Mouse (Mus musculus): ENCODE measurements around the gene Pou2f3.

The Pou2f3 gene

DNA sequence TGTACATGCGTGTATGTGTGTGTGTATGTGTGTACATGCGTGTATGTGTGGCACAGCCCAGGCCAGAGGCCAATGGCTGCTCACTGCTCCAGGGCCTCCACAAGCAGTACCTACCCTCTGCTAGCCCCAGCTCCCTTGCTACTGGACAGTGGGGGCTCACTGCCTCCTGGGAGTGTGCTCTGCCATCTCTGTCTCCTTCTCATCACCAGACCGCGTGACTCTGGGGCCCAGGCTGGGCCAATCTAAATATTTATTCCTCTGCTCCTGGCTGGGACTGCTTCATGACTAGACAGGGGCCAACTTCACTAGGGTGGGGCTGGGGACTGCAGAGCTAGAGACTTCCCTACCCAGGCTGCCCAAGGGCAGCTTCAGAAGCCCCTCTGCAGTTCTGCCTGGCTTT, 21.6 kb upstream of the Pou2f3 start:
- no peak for DNase-seq (ENCODE audit: low read depth, low spot score)

DNA sequence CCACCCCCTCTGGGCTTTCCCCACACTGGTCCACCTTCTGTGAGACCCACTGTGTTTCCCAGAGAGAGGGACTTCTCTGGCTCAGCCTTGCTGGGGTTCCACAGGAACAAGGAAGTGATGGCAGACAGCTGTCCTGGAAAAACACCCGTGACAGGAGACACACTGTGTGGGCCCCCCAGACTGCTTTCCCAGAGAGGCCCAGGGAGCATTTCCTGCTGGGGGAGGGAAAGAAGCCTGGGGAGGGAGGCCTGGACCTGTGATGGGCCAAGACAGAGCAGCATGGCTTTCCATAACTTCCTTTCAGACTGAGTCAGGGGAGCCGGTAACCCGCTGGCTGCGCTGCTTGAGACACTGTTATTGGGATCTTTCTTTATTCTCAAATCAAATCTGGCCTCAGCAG, 20.7 kb upstream of the Pou2f3 start:
- no peak for DNase-seq (ENCODE audit: low read depth, low spot score)

DNA sequence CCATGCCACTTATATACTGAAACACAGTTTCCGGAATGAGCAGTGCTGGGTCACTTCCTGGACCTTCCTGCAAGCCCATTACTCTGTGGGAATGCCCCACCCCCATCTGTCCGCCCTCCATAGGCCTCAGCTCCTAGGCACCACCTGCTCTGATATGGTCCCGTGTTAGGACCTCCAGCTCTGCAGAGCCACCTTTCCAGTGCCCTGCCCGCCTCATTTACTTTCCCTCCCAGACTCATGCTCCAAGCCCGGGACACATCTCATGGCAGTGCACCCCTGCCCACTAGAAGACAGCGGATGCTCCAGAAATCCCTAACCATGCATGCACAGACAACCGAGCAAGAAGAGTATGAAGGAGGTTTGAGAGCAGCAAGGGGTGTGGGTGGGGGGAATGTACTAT, 19.8 kb upstream of the Pou2f3 start:
- no peak for DNase-seq (ENCODE audit: low read depth, low spot score)

- no peak for DNase-seq (ENCODE audit: low read depth, low spot score)
These were observed 19.3 kb upstream of the Pou2f3 start for GRCm38 (mm10) chr9:43229398-43229895.

- peak; percentile 52 for DNase-seq (ENCODE audit: low read depth, low spot score)
These were observed 18.6 kb upstream of the Pou2f3 start for GRCm38 (mm10) chr9:43228745-43229144.

GRCm38 (mm10) chr9:43227626-43228025, 17.5 kb upstream of the Pou2f3 start:
- no peak for DNase-seq (ENCODE audit: low read depth, low spot score)

- no peak for DNase-seq (ENCODE audit: low read depth, low spot score)
These were observed 16.5 kb upstream of the Pou2f3 start for GRCm38 (mm10) chr9:43226573-43227160.

- no peak for DNase-seq (ENCODE audit: low read depth, low spot score)
These were observed 15.3 kb upstream of the Pou2f3 start for GRCm38 (mm10) chr9:43225481-43225880.

- no peak for DNase-seq (ENCODE audit: low read depth, low spot score)
These were observed 14.7 kb upstream of the Pou2f3 start for GRCm38 (mm10) chr9:43224771-43225355.

GRCm38 (mm10) chr9:43222429-43222715, 12.2 kb upstream of the Pou2f3 start:
- no peak for DNase-seq (ENCODE audit: low read depth, low spot score)

DNA sequence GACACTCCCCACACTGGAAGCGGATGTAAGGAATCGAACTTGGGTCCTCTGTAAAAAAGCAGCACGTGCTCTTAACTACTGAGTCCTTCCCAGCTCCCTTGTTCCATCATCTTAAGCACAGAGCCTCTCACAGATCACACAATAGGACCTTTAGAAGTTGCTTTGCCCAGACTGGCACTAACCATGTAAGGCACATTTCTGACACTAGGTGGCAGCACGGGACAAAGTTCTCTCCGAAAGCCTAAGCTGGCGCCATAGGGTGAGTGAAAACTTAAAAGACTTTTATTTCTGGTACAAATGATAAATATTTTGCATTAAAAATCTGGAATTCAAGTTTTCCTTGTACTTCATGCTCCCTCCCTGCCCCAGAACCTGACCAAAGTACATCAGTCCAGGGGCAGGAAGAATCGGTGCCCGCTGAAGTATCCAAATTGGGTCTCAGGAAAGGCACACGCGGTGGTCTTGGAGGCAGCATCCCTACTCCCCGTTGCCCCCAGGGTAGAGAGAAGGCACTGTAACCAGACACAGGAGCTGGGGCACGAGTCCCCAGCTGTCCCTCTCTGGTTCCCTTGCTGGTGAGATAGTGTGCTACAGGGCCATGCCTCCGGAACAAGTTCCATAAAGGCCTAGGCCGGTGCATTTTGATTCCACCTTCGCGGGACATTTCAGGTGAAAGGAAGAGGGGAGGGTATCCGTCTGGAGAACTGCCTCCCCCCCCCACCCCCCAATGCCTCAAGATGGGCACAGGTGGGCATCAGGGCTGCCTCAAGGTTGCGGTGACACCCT, 11.7 kb upstream of the Pou2f3 start:
- no peak for DNase-seq (ENCODE audit: low read depth, low spot score)

DNA sequence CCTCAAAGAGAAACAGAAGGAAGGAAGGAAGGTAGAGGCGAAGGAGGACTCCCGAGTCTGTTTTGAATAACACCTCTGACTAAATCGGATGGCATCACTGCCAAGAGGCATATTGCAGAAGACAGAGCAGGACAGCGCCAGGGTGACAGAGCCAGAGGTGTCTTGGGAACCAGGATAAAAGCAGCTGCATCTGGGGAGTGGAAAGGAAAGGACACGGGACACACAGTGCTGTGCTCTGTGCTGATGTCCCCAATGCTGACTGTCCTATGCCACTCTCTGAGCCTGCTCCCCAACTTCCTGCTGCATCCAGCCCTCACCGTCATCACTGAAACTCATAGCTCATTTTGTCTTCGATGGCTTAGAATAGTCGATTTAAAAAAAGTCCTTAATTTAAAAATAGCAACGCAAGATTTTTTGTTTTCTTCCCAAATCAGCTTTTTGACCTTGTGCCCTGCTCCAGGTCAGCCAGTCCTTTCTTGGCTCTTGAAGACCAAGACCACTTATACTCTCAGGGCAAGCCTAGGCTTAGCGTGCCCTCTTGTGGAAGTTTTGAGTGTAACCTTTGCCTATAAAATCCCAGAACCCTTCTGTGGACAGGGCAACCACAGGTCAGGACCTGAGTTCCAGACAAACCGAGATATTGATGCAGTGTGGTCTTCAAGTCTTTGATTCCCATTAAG, 742 bp upstream of the Pou2f3 start:
- DNase-seq (ENCODE audit: low read depth, low spot score): peak; percentile 46

- no peak for DNase-seq (ENCODE audit: low read depth, low spot score)
These were observed 4.2 kb downstream of the Pou2f3 start for GRCm38 (mm10) chr9:43206022-43206390.

DNA sequence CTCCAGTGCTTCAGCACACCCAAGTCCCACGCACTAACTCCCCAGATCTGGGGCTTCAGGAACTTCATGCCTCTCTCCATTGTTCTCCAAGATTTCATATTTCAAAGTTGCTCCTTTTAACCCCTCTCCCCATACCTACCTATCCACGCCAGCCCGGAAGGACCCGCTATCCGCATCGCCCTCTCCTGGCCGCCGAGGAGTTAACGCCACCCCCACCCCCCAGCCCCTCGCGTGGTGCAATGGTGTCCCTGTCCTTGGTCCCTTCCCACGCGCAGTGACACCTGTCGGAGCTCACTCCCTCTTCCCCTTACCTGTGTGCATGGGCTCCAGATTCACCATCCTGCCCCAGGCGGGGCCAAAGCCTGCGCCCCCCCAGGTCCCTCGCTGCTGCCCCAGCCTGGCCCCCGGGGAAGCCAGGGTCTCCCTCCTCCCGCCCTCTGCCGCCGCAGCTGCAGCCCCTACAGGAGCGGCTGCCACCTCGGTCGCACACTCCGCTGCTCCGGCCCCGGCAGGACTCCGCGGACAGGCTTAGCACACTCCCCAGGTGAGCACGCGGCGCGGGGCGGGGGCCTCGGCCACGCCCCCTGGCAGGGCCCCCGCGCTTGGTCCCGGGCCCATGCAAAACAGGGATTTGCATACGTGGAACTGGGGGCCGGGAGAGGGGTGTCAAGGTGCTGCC, 4.7 kb downstream of the Pou2f3 start:
- DNase-seq (ENCODE audit: low read depth, low spot score): no peak

DNA sequence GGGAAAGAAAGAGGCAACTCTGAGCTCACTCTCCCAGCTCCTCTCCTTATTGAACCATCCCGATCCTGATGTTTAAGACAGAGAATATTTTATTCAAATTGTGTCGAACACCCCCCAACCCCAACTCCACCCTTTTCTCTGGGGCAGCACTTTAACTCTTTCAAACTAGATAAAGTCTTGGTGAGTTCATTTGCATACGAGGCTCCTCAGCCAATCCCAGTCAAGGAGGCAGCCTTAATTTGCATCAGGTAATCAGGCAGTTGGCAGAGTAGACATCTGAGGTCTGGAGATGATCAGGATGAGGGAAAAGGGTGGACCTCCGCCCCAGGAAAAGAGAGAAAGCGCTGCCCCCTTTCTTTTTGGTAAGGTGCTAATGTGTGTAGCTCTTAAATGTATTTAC, 10.0 kb downstream of the Pou2f3 start:
- DNase-seq (ENCODE audit: low read depth, low spot score): no peak

DNA sequence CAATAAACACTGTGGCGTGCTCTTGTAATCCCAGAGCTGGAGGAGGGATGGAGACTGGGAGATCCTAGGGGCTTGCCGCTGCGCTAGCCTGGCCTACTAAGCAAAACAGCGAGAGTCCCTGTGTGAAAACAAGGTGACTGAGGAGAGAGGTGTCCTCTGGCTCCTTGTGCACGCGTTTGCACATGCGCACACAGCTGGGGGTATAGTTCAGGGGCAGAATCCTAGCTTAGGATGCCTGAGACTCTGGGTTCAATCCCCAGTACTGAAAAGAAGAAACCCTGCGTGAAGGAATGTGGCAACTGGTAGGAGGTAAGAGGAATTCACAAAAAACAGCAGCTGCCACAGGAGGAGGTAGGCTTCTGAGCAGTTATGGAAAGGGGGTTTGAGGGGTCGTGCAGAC, 16.2 kb downstream of the Pou2f3 start:
- no peak for DNase-seq (ENCODE audit: low read depth, low spot score)

- no peak for DNase-seq (ENCODE audit: low read depth, low spot score)
These were observed 18.6 kb downstream of the Pou2f3 start for GRCm38 (mm10) chr9:43191561-43191960.

- DNase-seq (ENCODE audit: low read depth, low spot score): no peak
These were observed 21.2 kb downstream of the Pou2f3 start for GRCm38 (mm10) chr9:43189021-43189356.

DNA sequence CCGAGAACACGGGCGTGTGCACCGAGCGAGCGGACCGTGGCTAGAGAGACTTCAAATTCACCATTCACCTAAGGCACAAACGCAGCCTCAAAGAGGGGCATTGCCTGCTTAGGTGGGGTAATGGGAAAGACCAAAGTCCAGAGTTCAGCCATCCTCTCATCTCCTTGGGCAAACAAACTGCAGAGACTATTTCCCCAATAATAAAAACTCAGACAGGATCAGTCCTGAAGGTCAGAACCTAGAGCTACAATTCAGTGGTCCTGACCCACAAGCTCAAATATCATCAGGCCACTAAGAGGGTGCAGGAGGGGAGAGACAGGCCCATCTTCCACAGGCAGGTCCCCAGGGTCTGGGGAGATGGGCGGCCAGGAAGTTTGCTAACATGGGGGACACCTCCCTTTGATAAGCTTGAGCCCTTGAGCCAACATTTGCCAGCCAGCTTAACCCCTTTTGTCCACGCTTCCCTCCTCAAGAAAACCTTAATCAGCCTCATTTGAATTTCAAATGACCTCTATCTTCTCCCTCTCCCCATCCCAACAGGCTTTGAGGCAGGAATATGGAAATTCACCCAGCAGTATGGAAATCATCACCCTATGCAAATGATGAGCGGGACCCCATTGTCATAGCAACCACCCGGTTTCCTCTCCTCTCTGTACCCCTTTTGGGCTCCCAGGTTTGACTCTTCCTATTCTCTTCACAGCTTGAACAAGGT, 21.7 kb downstream of the Pou2f3 start:
- DNase-seq (ENCODE audit: low read depth, low spot score): no peak

GRCm38 (mm10) chr9:43179614-43180013, 30.6 kb downstream of the Pou2f3 start:
- DNase-seq (ENCODE audit: low read depth, low spot score): peak; percentile 8

DNA sequence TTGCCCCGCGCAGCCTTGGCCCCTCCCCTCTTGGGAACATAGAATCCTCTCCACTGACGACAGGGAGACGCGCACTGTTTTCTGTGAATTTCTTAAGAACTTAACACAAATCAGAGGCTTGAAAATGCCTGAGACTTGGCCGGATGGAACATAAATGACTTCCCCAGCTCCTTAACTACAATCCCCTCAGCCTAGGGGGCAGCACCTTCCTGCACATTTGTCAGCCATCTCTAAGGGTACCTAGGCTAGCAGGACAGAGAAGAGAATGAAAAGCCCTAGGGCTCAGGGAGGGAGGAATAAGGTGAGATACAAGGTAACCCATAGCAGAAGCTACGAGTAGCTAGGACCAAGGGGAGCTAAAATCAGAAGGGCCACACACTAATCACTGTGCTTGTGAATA, 32.0 kb downstream of the Pou2f3 start:
- DNase-seq (ENCODE audit: low read depth, low spot score): no peak

DNA sequence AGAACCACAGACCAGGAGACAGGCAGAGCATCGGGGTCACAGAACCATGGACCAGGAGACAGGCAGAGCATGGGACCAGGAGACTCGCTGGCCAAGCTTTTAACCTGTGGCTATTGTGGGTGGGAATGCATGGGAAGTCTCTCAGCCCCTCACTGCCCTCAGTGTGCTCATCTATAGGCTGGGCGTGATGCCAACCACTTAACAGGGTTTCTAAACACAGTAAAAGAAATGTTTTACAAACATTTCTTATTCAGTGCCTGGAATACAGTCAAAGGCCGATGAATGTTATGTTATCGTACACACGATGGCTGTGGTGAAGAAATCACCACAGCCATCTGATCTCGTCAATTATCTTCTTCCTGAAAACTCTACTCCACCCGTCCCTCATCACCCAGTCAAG, 43.1 kb downstream of the Pou2f3 start:
- no peak for DNase-seq (ENCODE audit: low read depth, low spot score)
